Mouse (Mus musculus) retina, adult 2 months (tissue): ENCODE results near the gene Slc10a2.
"Not testable (repeated sequence)": the region's sequence is repeated elsewhere in the genome, so short reads cannot be mapped to it uniquely, and the experiment has no call there.

Source experiments
- DNase-seq: peaks from one replicate; pipeline ENCODE4 v3.0.0-alpha.2; 2012; ENCODE audit warnings: low read depth, low spot score

Gene Slc10a2

GRCm38 (mm10) chr8:5105186-5105585, at the start of gene Slc10a2:
TSS of gene Slc10a2 (minus strand) at chr8:5105351.
- DNase-seq, result no peak

GRCm38 (mm10) chr8:5129322-5129829, 24.2 kb upstream of the Slc10a2 start:
- no peak for DNase-seq

GRCm38 (mm10) chr8:5106855-5107254, 1.7 kb upstream of the Slc10a2 start:
- no peak for DNase-seq

GRCm38 (mm10) chr8:5095392-5095791, 9.8 kb downstream of the Slc10a2 start:
- no peak for DNase-seq

GRCm38 (mm10) chr8:5093991-5094390, 11.2 kb downstream of the Slc10a2 start:
- not testable (repeated sequence) for DNase-seq

- no peak for DNase-seq
These were observed 31.4 kb downstream of the Slc10a2 start for GRCm38 (mm10) chr8:5073654-5074293.

- DNase-seq, result no peak
These were observed 46.3 kb downstream of the Slc10a2 start for GRCm38 (mm10) chr8:5058888-5059287.

- DNase-seq, result not testable (repeated sequence)
These were observed 60.7 kb downstream of the Slc10a2 start for GRCm38 (mm10) chr8:5044361-5044900.

GRCm38 (mm10) chr8:5038811-5039561, 66.2 kb downstream of the Slc10a2 start:
- no peak for DNase-seq
